Mouse (Mus musculus) cerebellum, postnatal 14 days (tissue): ENCODE measurements at regions not wholly inside any gene's neighbourhood (a gene's known extent, or its start where the extent isn't known, plus 50 kb on each side); places are given as distances from the start of the nearest gene placed in this dataset.

Experiments
- DNase-seq, 2 experiments: peaks; one replicate each; pipeline ENCODE4 v3.0.0; 2021; ENCODE audit warnings: mixed read lengths in 2 of 2

- no peak for DNase-seq
These were observed 285.7 kb upstream of the 4930412O13Rik start for GRCm38 (mm10) chr2:9595236-9595850.

- DNase-seq, result no peak
These were observed 284.9 kb upstream of the 4930412O13Rik start for GRCm38 (mm10) chr2:9596135-9596534.

GRCm38 (mm10) chr2:9604984-9605383, 276.1 kb upstream of the 4930412O13Rik start:
- DNase-seq, result peak; percentile 74 to 85

- DNase-seq, result peak in 1 of 2 experiments; percentile 32
These were observed 273.5 kb upstream of the 4930412O13Rik start for GRCm38 (mm10) chr2:9607547-9607946.

GRCm38 (mm10) chr2:9614415-9614814, 266.6 kb upstream of the 4930412O13Rik start:
- no peak for DNase-seq

GRCm38 (mm10) chr2:9616292-9616691, 264.8 kb upstream of the 4930412O13Rik start:
- DNase-seq, result no peak

- DNase-seq, result peak; percentile 91 to 92
These were observed 260.5 kb upstream of the 4930412O13Rik start for GRCm38 (mm10) chr2:9620303-9621244.

GRCm38 (mm10) chr2:9623702-9624101, 257.4 kb upstream of the 4930412O13Rik start:
- no peak for DNase-seq

GRCm38 (mm10) chr2:9628026-9628425, 253.0 kb upstream of the 4930412O13Rik start:
- no peak for DNase-seq

- DNase-seq, result peak; percentile 16 to 42
These were observed 248.2 kb upstream of the 4930412O13Rik start for GRCm38 (mm10) chr2:9632719-9633446.

GRCm38 (mm10) chr2:9639262-9639661, 241.8 kb upstream of the 4930412O13Rik start:
- no peak for DNase-seq

- no peak for DNase-seq
These were observed 239.4 kb upstream of the 4930412O13Rik start for GRCm38 (mm10) chr2:9641629-9642028.

- DNase-seq, result no peak
These were observed 238.6 kb upstream of the 4930412O13Rik start for GRCm38 (mm10) chr2:9642411-9642810.

- no peak for DNase-seq
These were observed 234.6 kb upstream of the 4930412O13Rik start for GRCm38 (mm10) chr2:9646466-9646865.

GRCm38 (mm10) chr2:9646963-9647362, 234.1 kb upstream of the 4930412O13Rik start:
- DNase-seq, result no peak

GRCm38 (mm10) chr2:9650082-9650481, 231.0 kb upstream of the 4930412O13Rik start:
- DNase-seq, result no peak

- DNase-seq, result no peak
These were observed 222.2 kb upstream of the 4930412O13Rik start for GRCm38 (mm10) chr2:9658880-9659279.

GRCm38 (mm10) chr2:9669621-9670020, 211.4 kb upstream of the 4930412O13Rik start:
- DNase-seq, result no peak

- DNase-seq, result no peak
These were observed 199.3 kb upstream of the 4930412O13Rik start for GRCm38 (mm10) chr2:9681691-9682152.

- no peak for DNase-seq
These were observed 197.3 kb upstream of the 4930412O13Rik start for GRCm38 (mm10) chr2:9683673-9684210.

GRCm38 (mm10) chr2:9688176-9688575, 192.9 kb upstream of the 4930412O13Rik start:
- no peak for DNase-seq

- no peak for DNase-seq
These were observed 191.5 kb upstream of the 4930412O13Rik start for GRCm38 (mm10) chr2:9689518-9689917.

- DNase-seq, result no peak
These were observed 189.5 kb upstream of the 4930412O13Rik start for GRCm38 (mm10) chr2:9691506-9691905.
